Mouse (Mus musculus): ENCODE data around the gene Clstn3. TPM values are rescaled to one million over a fixed set of nuclear protein-coding genes. Genes with fewer than 3 reads are reported as not detected.
A peak's percentile ranks its signal among the peaks of the same experiment; 100 is the strongest.
"Not testable (repeated sequence)": the region's sequence is repeated elsewhere in the genome, so short reads cannot be mapped to it uniquely, and the experiment has no call there.

The Clstn3 gene
- polyA plus RNA-seq, 1 experiment from 2014 or later: 2.8 TPM

DNA sequence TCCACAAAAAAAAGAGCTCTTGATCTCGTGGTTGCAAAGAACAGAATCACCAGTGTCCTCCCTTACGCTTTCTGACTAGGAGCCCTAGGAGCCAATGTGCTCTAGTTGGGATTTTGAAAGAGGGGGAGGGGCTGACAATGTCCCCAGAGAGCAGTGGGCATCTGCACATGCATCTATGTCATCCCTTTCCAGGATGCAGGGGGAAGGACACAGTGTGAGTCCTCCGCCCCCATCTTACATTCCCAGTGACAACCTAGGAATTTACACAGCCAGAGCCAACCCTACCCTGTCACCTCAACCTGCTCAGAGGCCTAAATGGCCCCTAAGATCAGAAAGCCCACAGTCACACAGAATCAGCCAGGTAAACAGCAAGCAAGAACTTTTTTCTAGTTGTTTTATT lies 34.2 kb downstream of the Clstn3 start:
- H3K4me3 ChIP-seq (ENCODE audit: low read length): no peak overlapping the region
- H3K4me2 ChIP-seq (replicated peaks; ENCODE audit: low read depth, low read length): no peak overlapping the region
- H3K9me3 ChIP-seq (ENCODE audit: control insufficient read depth, low read length): no peaks in the 10 kb centered on the region
- H3K9ac ChIP-seq (ENCODE audit: low read depth, low read length): no peak overlapping the region
- H3K36me3 ChIP-seq (ENCODE audit: control insufficient read depth, insufficient read depth, low read length): no peaks in the 10 kb centered on the region
- no peak overlapping the region for H3K27ac ChIP-seq (ENCODE audit: low read depth, low read length)
- 68% methylated on average over 3 of the region's 3 CpGs for WGBS
- H3K4me1 ChIP-seq (ENCODE audit: control insufficient read depth, insufficient read depth, low read length): no peaks in the 10 kb centered on the region
- H3K27me3 ChIP-seq (ENCODE audit: control insufficient read depth, insufficient read depth, low read length): no peaks in the 10 kb centered on the region
- no peak for ATAC-seq (ENCODE audit: low FRiP score, low TSS enrichment)

DNA sequence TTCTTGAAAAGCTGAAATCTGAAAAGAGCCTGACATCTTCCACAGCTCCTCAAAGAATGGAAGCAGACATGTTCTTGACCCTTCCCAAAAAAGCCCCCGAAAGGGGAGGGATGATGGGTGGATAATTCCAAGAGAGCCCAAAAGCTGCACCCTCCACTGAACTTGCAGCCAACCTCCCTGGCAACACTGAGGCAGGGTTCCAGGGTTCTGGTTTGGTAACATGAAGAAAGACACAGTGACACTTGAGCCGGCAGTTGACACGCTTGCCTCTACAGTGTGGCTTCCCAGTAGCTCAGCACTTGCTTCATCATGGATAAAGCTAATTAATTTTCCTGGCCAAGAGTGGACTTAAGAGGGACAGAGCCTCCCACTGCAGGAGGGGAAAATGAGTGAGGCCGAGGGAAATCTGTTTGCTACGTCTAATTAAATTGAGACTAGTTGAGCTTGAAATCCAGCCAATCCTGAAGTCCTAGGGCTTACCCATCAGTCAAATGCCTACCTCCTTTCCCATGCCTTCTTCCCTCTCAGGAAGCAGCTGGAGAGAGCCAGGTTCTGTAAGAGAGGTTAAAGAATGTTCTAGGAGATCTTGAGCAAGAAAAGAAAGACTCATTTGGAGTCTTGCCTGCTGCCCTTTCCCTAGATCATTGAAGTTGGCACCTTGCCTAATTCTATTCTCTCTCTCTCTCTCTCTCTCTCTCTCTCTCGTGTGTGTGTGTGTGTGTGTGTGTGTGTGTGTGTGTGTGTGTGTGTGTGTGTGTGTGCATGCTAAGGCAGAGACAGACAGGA lies 36.6 kb downstream of the Clstn3 start:
- Histone ChIP-seq H3K4me1 (ENCODE audit: control insufficient read depth, insufficient read depth, low read length) (no peaks in the 10 kb centered on the region), H3K4me3 (ENCODE audit: low read length) (no peak overlapping the region), H3K9me3 (ENCODE audit: control insufficient read depth, low read length) (no peaks in the 10 kb centered on the region), H3K36me3 (ENCODE audit: control insufficient read depth, insufficient read depth, low read length) (no peaks in the 10 kb centered on the region), H3K27me3 (ENCODE audit: control insufficient read depth, insufficient read depth, low read length) (no peaks in the 10 kb centered on the region), H3K27ac (ENCODE audit: low read depth, low read length) (no peak overlapping the region), H3K9ac (ENCODE audit: low read depth, low read length) (no peak overlapping the region), H3K4me2 (replicated peaks; ENCODE audit: low read depth, low read length) (no peak overlapping the region)
- WGBS: 31% methylated on average over 6 of the region's 6 CpGs
- ATAC-seq (ENCODE audit: low FRiP score, low TSS enrichment): 0 out of 2 replicates have a peak, but pooled peaks have one; percentile 30

DNA sequence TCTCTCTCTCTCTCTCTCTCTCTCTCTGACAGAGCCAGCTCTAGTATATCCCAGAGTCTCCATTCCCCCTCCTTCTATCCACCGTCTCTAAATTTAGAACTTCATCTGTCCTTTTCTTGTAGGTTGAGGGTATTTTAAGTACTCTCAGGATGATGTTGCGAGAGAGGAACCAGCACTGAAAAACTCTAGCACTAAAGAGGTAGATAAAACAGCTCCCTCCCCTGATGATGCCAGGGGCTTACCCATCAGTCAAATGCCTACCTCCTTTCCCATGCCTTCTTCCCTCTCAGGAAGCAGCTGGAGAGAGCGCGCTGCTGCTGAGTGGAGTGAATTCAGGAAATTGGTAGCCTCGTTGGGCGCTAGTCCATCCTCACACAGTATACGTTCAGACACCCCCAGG lies 37.3 kb downstream of the Clstn3 start:
- no peak for ATAC-seq (ENCODE audit: low FRiP score, low TSS enrichment)
- H3K9me3 ChIP-seq (ENCODE audit: control insufficient read depth, low read length): no peaks in the 10 kb centered on the region; the same call in 1 of the 2 replicates
- no peak overlapping the region for H3K4me2 ChIP-seq (replicated peaks; ENCODE audit: low read depth, low read length)
- no peak overlapping the region for H3K27ac ChIP-seq (ENCODE audit: low read depth, low read length)
- 83% methylated on average over 7 of the region's 7 CpGs for whole genome bisulfite sequencing
- H3K36me3 ChIP-seq (ENCODE audit: control insufficient read depth, insufficient read depth, low read length): no peaks in the 10 kb centered on the region
- no peaks in the 10 kb centered on the region for H3K27me3 ChIP-seq (ENCODE audit: control insufficient read depth, insufficient read depth, low read length)
- no peaks in the 10 kb centered on the region for H3K4me1 ChIP-seq (ENCODE audit: control insufficient read depth, insufficient read depth, low read length)
- H3K4me3 ChIP-seq (ENCODE audit: low read length): no peak overlapping the region
- no peak overlapping the region for H3K9ac ChIP-seq (ENCODE audit: low read depth, low read length)

GRCm38 (mm10) chr6:124426604-124427003 lies 38.0 kb downstream of the Clstn3 start:
- Histone ChIP-seq H3K27ac (ENCODE audit: low read depth, low read length) (no peak overlapping the region), H3K4me3 (ENCODE audit: low read length) (no peak overlapping the region), H3K4me1 (ENCODE audit: control insufficient read depth, insufficient read depth, low read length) (no peaks in the 10 kb centered on the region), H3K27me3 (ENCODE audit: control insufficient read depth, insufficient read depth, low read length) (no peaks in the 10 kb centered on the region), H3K36me3 (ENCODE audit: control insufficient read depth, insufficient read depth, low read length) (no peaks in the 10 kb centered on the region), H3K9me3 (ENCODE audit: control insufficient read depth, low read length) (no peaks in the 10 kb centered on the region; the same call in 1 of the 2 replicates), H3K9ac (ENCODE audit: low read depth, low read length) (no peak overlapping the region), H3K4me2 (replicated peaks; ENCODE audit: low read depth, low read length) (no peak overlapping the region)
- 57% methylated on average over 3 of the region's 3 CpGs for whole genome bisulfite sequencing
- ATAC-seq (ENCODE audit: low FRiP score, low TSS enrichment): no peak

DNA sequence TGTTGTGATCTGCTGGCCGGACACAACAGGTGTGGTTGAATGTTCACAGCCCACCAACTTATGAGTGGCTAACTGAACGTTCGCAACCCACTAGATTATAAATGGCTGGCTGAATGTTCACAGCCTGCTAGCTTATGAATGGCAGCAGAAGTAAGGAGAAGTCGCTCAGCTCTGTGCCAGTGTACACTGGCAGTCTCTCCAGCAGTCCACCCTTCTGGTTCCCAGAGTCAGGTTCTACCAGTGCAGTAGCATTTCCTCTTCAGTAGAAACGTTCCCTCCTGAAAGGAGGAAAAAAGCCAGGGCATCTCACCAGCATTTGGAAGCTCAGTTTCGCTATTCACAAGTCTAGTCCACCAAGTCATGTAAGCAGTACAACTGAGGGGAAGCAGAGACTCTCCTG lies 39.1 kb downstream of the Clstn3 start:
- no peak for ATAC-seq (ENCODE audit: low FRiP score, low TSS enrichment)
- H3K4me3 ChIP-seq (ENCODE audit: low read length): no peak overlapping the region
- no peaks in the 10 kb centered on the region for H3K36me3 ChIP-seq (ENCODE audit: control insufficient read depth, insufficient read depth, low read length)
- no peak overlapping the region for H3K9ac ChIP-seq (ENCODE audit: low read depth, low read length)
- no peak overlapping the region for H3K27ac ChIP-seq (ENCODE audit: low read depth, low read length)
- 79% methylated on average over 6 of the region's 6 CpGs for WGBS
- H3K27me3 ChIP-seq (ENCODE audit: control insufficient read depth, insufficient read depth, low read length): no peaks in the 10 kb centered on the region
- no peaks in the 10 kb centered on the region; the same call in 1 of the 2 replicates for H3K9me3 ChIP-seq (ENCODE audit: control insufficient read depth, low read length)
- H3K4me1 ChIP-seq (ENCODE audit: control insufficient read depth, insufficient read depth, low read length): no peaks in the 10 kb centered on the region
- H3K4me2 ChIP-seq (replicated peaks; ENCODE audit: low read depth, low read length): no peak overlapping the region

DNA sequence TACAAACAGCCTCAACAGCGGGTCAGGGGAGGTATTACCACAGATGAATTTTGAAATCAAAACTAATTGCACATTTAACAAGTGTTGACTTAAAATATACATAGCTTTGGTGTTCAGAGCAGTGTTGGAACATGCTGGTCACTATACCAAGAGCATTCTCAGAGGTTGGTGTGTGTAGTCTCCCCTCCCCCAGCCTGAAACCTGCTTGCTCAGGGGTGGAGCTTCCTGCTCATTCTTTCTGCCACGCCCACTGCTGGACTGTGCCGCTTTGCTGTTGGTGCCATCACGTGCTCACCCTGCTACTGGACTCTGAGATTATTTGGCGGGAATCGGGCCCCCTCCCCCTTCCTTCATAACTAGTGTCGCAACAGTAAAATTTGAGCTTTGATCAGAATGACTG lies 39.6 kb downstream of the Clstn3 start:
- not testable (repeated sequence) for ATAC-seq (ENCODE audit: low FRiP score, low TSS enrichment); H3K9ac ChIP-seq (ENCODE audit: low read depth, low read length); H3K27me3 ChIP-seq (ENCODE audit: control insufficient read depth, insufficient read depth, low read length); H3K4me2 ChIP-seq (replicated peaks; ENCODE audit: low read depth, low read length); H3K36me3 ChIP-seq (ENCODE audit: control insufficient read depth, insufficient read depth, low read length); H3K9me3 ChIP-seq (ENCODE audit: control insufficient read depth, low read length); H3K4me1 ChIP-seq (ENCODE audit: control insufficient read depth, insufficient read depth, low read length); H3K27ac ChIP-seq (ENCODE audit: low read depth, low read length); H3K4me3 ChIP-seq (ENCODE audit: low read length)
- WGBS: 59% methylated on average over 7 of the region's 7 CpGs

DNA sequence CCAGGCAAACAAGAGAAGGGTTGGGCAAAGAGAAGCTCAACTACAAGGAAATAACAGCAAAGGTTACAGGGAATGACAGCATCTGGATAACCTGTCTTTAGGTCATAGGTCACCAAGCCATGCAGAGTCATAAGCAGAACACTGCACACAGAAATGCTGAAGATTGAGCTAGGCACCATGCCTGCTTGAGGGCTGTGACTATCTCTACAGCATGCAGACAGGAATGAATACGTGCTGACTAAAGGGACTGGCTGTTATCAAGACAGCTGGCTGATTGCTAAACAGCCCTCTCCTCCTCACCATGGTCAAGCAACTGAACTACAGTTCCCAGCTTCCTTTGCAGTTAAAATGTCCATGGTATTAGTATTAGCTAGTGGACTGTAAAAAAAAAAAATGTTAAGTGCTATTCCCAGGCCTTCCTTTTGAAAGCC lies 40.5 kb downstream of the Clstn3 start:
- Histone ChIP-seq H3K36me3 (ENCODE audit: control insufficient read depth, insufficient read depth, low read length) (no peaks in the 10 kb centered on the region), H3K4me2 (replicated peaks; ENCODE audit: low read depth, low read length) (no peak overlapping the region), H3K4me1 (ENCODE audit: control insufficient read depth, insufficient read depth, low read length) (no peaks in the 10 kb centered on the region), H3K9me3 (ENCODE audit: control insufficient read depth, low read length) (no peaks in the 10 kb centered on the region; the same call in 1 of the 2 replicates), H3K27ac (ENCODE audit: low read depth, low read length) (no peak overlapping the region), H3K27me3 (ENCODE audit: control insufficient read depth, insufficient read depth, low read length) (no peaks in the 10 kb centered on the region), H3K4me3 (ENCODE audit: low read length) (no peak overlapping the region), H3K9ac (ENCODE audit: low read depth, low read length) (no peak overlapping the region)
- no peak for ATAC-seq (ENCODE audit: low FRiP score, low TSS enrichment)
- 52% methylated on average over 1 of the region's 1 CpGs for WGBS

- ATAC-seq (ENCODE audit: low FRiP score, low TSS enrichment): no peak
Observed at GRCm38 (mm10) chr6:124418686-124419085, 45.9 kb downstream of the Clstn3 start.

DNA sequence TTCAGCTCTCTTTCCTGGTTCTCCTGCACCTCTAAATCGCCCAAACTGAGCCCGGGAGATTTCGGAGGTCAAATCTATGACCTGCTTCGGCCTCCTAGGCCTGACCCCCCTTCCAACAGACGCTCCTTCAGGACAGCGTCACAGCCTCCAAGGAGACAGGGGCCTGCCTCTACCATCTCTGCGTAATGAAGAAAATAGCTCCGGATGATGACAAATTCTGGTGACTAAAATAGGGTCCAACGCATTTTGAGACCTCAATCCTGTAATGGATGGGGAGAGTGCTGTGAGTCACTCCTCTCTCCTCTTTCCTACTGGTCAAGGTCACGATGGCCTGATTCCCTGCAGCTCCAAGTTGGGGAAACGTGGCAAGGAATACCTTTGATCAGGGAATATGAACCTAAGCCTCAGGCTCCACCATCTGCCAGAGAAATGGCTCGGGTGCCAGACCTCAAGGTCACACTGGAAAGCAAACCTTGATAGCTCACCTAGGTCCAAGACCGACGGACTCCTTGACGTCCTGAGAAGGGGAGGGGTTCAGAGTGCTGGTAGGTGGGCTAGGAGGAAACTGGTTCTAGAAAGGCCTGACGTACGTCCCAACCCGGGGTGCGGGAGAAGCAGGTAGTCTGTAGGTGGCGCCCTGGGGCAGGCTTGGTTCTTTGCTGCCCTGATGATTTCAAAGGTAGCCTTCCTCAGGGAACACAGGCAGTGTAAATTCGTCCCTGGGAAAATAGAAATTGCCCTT lies 49.1 kb downstream of the Clstn3 start:
- Histone ChIP-seq H3K4me3 (ENCODE audit: low read length) (peak overlapping the region; percentile 86), H3K36me3 (ENCODE audit: control insufficient read depth, insufficient read depth, low read length) (peaks cover 20% of the 10 kb centered on the region), H3K9ac (ENCODE audit: low read depth, low read length) (peak overlapping the region; percentile 84), H3K27ac (ENCODE audit: low read depth, low read length) (peak overlapping the region; percentile 65; the same call in 1 of the 2 replicates), H3K9me3 (ENCODE audit: control insufficient read depth, low read length) (no peaks in the 10 kb centered on the region), H3K4me1 (ENCODE audit: control insufficient read depth, insufficient read depth, low read length) (peaks cover 7% of the 10 kb centered on the region; the same call in 1 of the 2 replicates), H3K27me3 (ENCODE audit: control insufficient read depth, insufficient read depth, low read length) (no peaks in the 10 kb centered on the region), H3K4me2 (replicated peaks; ENCODE audit: low read depth, low read length) (peak overlapping the region; percentile 59)
- WGBS: 4% methylated on average over 21 of the region's 21 CpGs
- ATAC-seq (ENCODE audit: low FRiP score, low TSS enrichment): peak; percentile 60

More at GRCm38 (mm10) chr6:124418686-124419085, 45.9 kb downstream of the Clstn3 start:
- peaks cover 7% of the 10 kb centered on the region; the same call in 1 of the 2 replicates for H3K4me1 ChIP-seq (ENCODE audit: control insufficient read depth, insufficient read depth, low read length)
- no peak overlapping the region for H3K27ac ChIP-seq (ENCODE audit: low read depth, low read length)
- no peak overlapping the region for H3K4me3 ChIP-seq (ENCODE audit: low read length)
- WGBS: 84% methylated on average over 3 of the region's 3 CpGs
- no peaks in the 10 kb centered on the region for H3K36me3 ChIP-seq (ENCODE audit: control insufficient read depth, insufficient read depth, low read length)
- no peaks in the 10 kb centered on the region for H3K27me3 ChIP-seq (ENCODE audit: control insufficient read depth, insufficient read depth, low read length)
- H3K9me3 ChIP-seq (ENCODE audit: control insufficient read depth, low read length): no peaks in the 10 kb centered on the region; the same call in 1 of the 2 replicates
- no peak overlapping the region for H3K9ac ChIP-seq (ENCODE audit: low read depth, low read length)
- no peak overlapping the region for H3K4me2 ChIP-seq (replicated peaks; ENCODE audit: low read depth, low read length)

Data from kidney, embryonic 14.5 days (tissue).